Mouse (Mus musculus): Measurements from ENCODE around the gene Mtmr12. TPM values are rescaled to one million over a fixed set of nuclear protein-coding genes. Genes with fewer than 3 reads are reported as not detected.

Mtmr12 gene
- polyA plus RNA-seq, 1 experiment: 26.2 TPM

GRCm38 (mm10) chr15:12266460-12266859 lies 61.6 kb downstream of the Mtmr12 start:
- Histone ChIP-seq H3K27ac (ENCODE audit: control insufficient read depth, insufficient read depth, low read depth, low read length) (no peak overlapping the region), H3K4me3 (ENCODE audit: control insufficient read depth, low read depth, low read length) (no peak overlapping the region), H3K27me3 (ENCODE audit: control insufficient read depth, insufficient read depth, low read length) (no peaks in the 10 kb centered on the region), H3K36me3 (ENCODE audit: control insufficient read depth, insufficient read depth, low read length) (no peaks in the 10 kb centered on the region; the same call in none of the 2 replicates), H3K4me1 (ENCODE audit: control insufficient read depth, insufficient read depth, low read length) (no peaks in the 10 kb centered on the region)
- TF ChIP-seq CTCF (IDR thresholded peaks at IDR 0.05; ENCODE audit: control insufficient read depth, insufficient read depth, insufficient replicate concordance, low read depth, low read length) (no peak), POLR2A (IDR thresholded peaks at IDR 0.05; ENCODE audit: control insufficient read depth, low read depth, low read length) (no peak)

DNA sequence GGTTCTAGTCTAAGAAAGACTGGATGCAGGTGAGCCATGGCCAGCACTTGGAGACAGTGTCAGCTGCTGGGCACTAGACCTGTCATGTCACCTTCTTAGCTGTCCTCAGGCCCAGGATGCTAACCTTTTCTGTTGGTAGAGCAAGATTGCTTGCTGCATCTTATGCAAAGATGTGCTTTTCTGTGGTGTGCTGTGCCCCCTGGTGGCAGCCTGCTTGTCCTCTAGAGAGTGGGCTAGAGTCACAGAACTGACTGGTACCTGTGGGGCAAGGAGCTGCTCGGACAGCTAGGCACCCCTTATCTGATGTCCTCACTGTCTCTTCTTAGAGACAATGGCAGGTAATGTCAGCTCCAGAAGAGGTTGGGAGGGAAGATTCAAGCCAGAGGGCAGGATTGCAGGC lies 63.2 kb downstream of the Mtmr12 start:
- H3K36me3 ChIP-seq (ENCODE audit: control insufficient read depth, insufficient read depth, low read length): no peaks in the 10 kb centered on the region; the same call in none of the 2 replicates
- H3K27ac ChIP-seq (ENCODE audit: control insufficient read depth, insufficient read depth, low read depth, low read length): no peak overlapping the region
- no peak overlapping the region for H3K4me3 ChIP-seq (ENCODE audit: control insufficient read depth, low read depth, low read length)
- no peaks in the 10 kb centered on the region for H3K4me1 ChIP-seq (ENCODE audit: control insufficient read depth, insufficient read depth, low read length)
- no peaks in the 10 kb centered on the region for H3K27me3 ChIP-seq (ENCODE audit: control insufficient read depth, insufficient read depth, low read length)
- TF ChIP-seq CTCF (IDR thresholded peaks at IDR 0.05; ENCODE audit: control insufficient read depth, insufficient read depth, insufficient replicate concordance, low read depth, low read length) (peak; percentile 62; the same call in 1 of the 2 replicates), POLR2A (IDR thresholded peaks at IDR 0.05; ENCODE audit: control insufficient read depth, low read depth, low read length) (no peak)

DNA sequence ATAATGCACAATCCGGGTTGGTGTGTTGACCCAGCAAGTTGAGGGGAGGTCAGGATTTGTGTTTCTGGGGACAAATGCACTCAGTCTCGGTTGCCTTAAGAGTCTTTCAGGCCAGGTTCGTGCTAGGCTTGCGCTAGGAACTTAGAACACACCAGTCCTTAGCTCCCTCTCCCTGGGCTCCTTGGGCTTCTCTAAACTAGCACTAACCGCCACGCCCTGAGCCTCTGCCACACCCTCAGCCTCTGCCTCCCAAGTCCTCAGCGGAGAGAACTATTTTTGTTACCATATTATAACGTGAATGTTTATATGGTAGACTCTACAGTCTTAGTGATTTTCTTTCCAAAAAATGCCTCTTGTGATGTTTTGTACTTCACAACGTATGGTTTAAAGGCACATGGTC lies 66.5 kb downstream of the Mtmr12 start:
- no peaks in the 10 kb centered on the region for H3K27me3 ChIP-seq (ENCODE audit: control insufficient read depth, insufficient read depth, low read length)
- no peaks in the 10 kb centered on the region; the same call in 1 of the 2 replicates for H3K4me1 ChIP-seq (ENCODE audit: control insufficient read depth, insufficient read depth, low read length)
- TF ChIP-seq CTCF (IDR thresholded peaks at IDR 0.05; ENCODE audit: control insufficient read depth, insufficient read depth, insufficient replicate concordance, low read depth, low read length) (no peak), POLR2A (IDR thresholded peaks at IDR 0.05; ENCODE audit: control insufficient read depth, low read depth, low read length) (no peak)
- H3K27ac ChIP-seq (ENCODE audit: control insufficient read depth, insufficient read depth, low read depth, low read length): no peak overlapping the region
- H3K4me3 ChIP-seq (ENCODE audit: control insufficient read depth, low read depth, low read length): no peak overlapping the region
- no peaks in the 10 kb centered on the region; the same call in 1 of the 2 replicates for H3K36me3 ChIP-seq (ENCODE audit: control insufficient read depth, insufficient read depth, low read length)

GRCm38 (mm10) chr15:12273325-12274052 lies 68.7 kb downstream of the Mtmr12 start:
- H3K36me3 ChIP-seq (ENCODE audit: control insufficient read depth, insufficient read depth, low read length): no peaks in the 10 kb centered on the region
- H3K27ac ChIP-seq (ENCODE audit: control insufficient read depth, insufficient read depth, low read depth, low read length): no peak overlapping the region
- H3K27me3 ChIP-seq (ENCODE audit: control insufficient read depth, insufficient read depth, low read length): no peaks in the 10 kb centered on the region
- no peaks in the 10 kb centered on the region; the same call in 1 of the 2 replicates for H3K4me1 ChIP-seq (ENCODE audit: control insufficient read depth, insufficient read depth, low read length)
- H3K4me3 ChIP-seq (ENCODE audit: control insufficient read depth, low read depth, low read length): no peak overlapping the region
- TF ChIP-seq CTCF (IDR thresholded peaks at IDR 0.05; ENCODE audit: control insufficient read depth, insufficient read depth, insufficient replicate concordance, low read depth, low read length): no peak
- no peak for TF ChIP-seq POLR2A (IDR thresholded peaks at IDR 0.05; ENCODE audit: control insufficient read depth, low read depth, low read length)

GRCm38 (mm10) chr15:12274053-12274769 lies 69.4 kb downstream of the Mtmr12 start:
- Histone ChIP-seq H3K4me3 (ENCODE audit: control insufficient read depth, low read depth, low read length) (no peak overlapping the region), H3K36me3 (ENCODE audit: control insufficient read depth, insufficient read depth, low read length) (no peaks in the 10 kb centered on the region), H3K27me3 (ENCODE audit: control insufficient read depth, insufficient read depth, low read length) (no peaks in the 10 kb centered on the region), H3K27ac (ENCODE audit: control insufficient read depth, insufficient read depth, low read depth, low read length) (no peak overlapping the region), H3K4me1 (ENCODE audit: control insufficient read depth, insufficient read depth, low read length) (no peaks in the 10 kb centered on the region; the same call in 1 of the 2 replicates)
- no peak for TF ChIP-seq CTCF (IDR thresholded peaks at IDR 0.05; ENCODE audit: control insufficient read depth, insufficient read depth, insufficient replicate concordance, low read depth, low read length)

- H3K4me1 ChIP-seq (ENCODE audit: control insufficient read depth, insufficient read depth, low read length): no peaks in the 10 kb centered on the region; the same call in 1 of the 2 replicates
- TF ChIP-seq POLR2A (IDR thresholded peaks at IDR 0.05; ENCODE audit: control insufficient read depth, low read depth, low read length) (no peak), CTCF (IDR thresholded peaks at IDR 0.05; ENCODE audit: control insufficient read depth, insufficient read depth, insufficient replicate concordance, low read depth, low read length) (no peak)
- H3K4me3 ChIP-seq (ENCODE audit: control insufficient read depth, low read depth, low read length): no peak overlapping the region
- no peaks in the 10 kb centered on the region for H3K27me3 ChIP-seq (ENCODE audit: control insufficient read depth, insufficient read depth, low read length)
- H3K36me3 ChIP-seq (ENCODE audit: control insufficient read depth, insufficient read depth, low read length): no peaks in the 10 kb centered on the region
- H3K27ac ChIP-seq (ENCODE audit: control insufficient read depth, insufficient read depth, low read depth, low read length): no peak overlapping the region
Observed at GRCm38 (mm10) chr15:12275091-12275623, 70.3 kb downstream of the Mtmr12 start.

DNA sequence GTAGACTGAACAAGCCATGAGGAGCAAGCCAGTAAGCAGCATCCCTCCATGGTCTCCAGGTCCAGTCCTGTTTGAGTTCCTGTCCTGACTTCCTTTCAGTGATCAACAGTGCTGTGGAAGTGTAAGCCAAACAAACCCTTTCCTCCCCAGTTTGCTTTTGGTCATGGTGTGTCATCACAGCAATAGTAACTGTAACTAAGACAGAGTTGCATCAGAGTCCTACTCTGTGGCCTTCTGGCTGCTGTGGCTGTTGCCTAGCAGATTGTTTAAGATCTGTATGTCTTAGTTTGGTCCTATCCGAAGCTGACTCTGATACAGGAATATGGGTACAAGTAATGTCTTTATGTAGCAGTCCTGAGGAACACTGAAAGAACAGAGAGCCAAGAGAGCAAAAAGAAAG lies 75.0 kb downstream of the Mtmr12 start:
- H3K36me3 ChIP-seq (ENCODE audit: control insufficient read depth, insufficient read depth, low read length): no peaks in the 10 kb centered on the region
- H3K27me3 ChIP-seq (ENCODE audit: control insufficient read depth, insufficient read depth, low read length): no peaks in the 10 kb centered on the region
- H3K27ac ChIP-seq (ENCODE audit: control insufficient read depth, insufficient read depth, low read depth, low read length): no peak overlapping the region

More for the DNA sequence above, 75.0 kb downstream of the Mtmr12 start:
- TF ChIP-seq CTCF (IDR thresholded peaks at IDR 0.05; ENCODE audit: control insufficient read depth, insufficient read depth, insufficient replicate concordance, low read depth, low read length): no peak
- TF ChIP-seq POLR2A (IDR thresholded peaks at IDR 0.05; ENCODE audit: control insufficient read depth, low read depth, low read length): no peak
- H3K4me3 ChIP-seq (ENCODE audit: control insufficient read depth, low read depth, low read length): no peak overlapping the region
- H3K4me1 ChIP-seq (ENCODE audit: control insufficient read depth, insufficient read depth, low read length): no peaks in the 10 kb centered on the region; the same call in 1 of the 2 replicates
